Mouse (Mus musculus) B cell, adult (primary cell): ENCODE data around the gene Psat1. TPM values are rescaled to one million over a fixed set of nuclear protein-coding genes. Genes with fewer than 3 reads are reported as not detected.

ENCODE experiments used
- total RNA-seq: library from RNA; stranded (reverse); gene quantifications from 4 replicates; pipeline ENCODE4 v1.2.4, GENCODE M21; 2023; ENCODE audit not compliant: inconsistent age

The Psat1 gene
- total RNA-seq, result 25.8 to 36.7 TPM (median 30.8 TPM) in 4 replicates

GRCm38 (mm10) chr19:15947237-15947636, at the start of gene Psat1:
Gene Psat1, minus strand, starts transcription at chr19:15947337.

GRCm38 (mm10) chr19:15984449-15985171, 37.5 kb upstream of the Psat1 start, which contains the start of gene Cep78:
Gene Cep78, minus strand, starts transcription at chr19:15984989.

Other genes starting within 250 kb of the Psat1 start
- 12.1 to 19.8 TPM (median 16.6 TPM) in 4 replicates for gene Cep78, start 37.7 kb upstream of the Psat1 start, total RNA-seq
- gene Gnaq, start 185.5 kb upstream of the Psat1 start, total RNA-seq, result 33.5 to 49.8 TPM (median 40.4 TPM) in 4 replicates